Mouse (Mus musculus): ENCODE measurements around the gene Supt4a. TPM values are rescaled to one million over a fixed set of nuclear protein-coding genes. Genes with fewer than 3 reads are reported as not detected.

Gene Supt4a
- polyA plus RNA-seq, 1 experiment from 2014 or later, result 160 TPM

GRCm38 (mm10) chr11:87727471-87727870, 9.9 kb upstream of the Supt4a start:
- Histone ChIP-seq H3K4me3 (no peak overlapping the region), H3K27ac (replicated peaks) (no peak overlapping the region), H3K4me1 (peaks cover 4% of the 10 kb centered on the region; the same call in 1 of the 2 replicates), H3K9ac (replicated peaks) (no peak overlapping the region), H3K4me2 (replicated peaks) (no peak overlapping the region), H3K9me3 (no peaks in the 10 kb centered on the region), H3K27me3 (no peaks in the 10 kb centered on the region), H3K36me3 (no peaks in the 10 kb centered on the region)
- WGBS, result 60% methylated on average over 4 of the region's 4 CpGs
- ATAC-seq (replicated peaks), result no peak

DNA sequence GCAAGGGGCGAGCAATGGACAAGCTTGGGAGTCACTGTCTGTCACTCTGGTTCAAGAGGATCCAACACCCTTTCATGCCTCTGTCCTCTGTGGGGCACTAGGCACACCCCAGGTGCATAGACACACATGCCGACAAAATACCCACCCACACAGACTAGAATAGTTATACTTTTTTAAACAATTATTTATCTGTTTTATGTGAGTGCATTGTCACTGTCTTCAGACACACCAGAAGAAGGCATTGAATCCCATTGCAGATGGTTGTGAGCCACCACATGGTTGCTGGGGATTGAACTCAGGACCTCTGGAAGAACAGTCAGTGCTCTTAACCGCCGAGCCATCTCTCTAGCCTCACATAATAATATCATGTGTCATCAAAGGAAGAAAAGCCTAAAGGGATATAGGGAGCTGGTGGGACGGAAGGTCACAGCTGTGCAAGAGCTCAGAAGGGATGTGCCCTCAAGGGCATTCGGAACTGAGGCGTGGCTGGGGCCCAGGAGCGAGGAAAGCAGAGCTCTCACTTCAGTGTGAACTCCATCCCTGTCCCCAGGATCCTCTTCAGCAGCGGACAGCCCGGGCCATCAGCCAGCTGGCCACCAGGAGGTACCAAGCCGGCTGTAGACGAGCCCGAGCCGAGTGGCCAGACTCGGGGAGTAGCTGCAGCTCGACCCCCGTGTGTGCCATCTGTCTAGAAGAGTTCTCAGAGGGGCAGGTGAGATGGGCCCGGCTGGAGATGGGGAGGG, 8.3 kb upstream of the Supt4a start:
- no peak overlapping the region for H3K4me2 ChIP-seq (replicated peaks)
- H3K27me3 ChIP-seq, result no peaks in the 10 kb centered on the region
- no peak overlapping the region for H3K4me3 ChIP-seq
- no peak for ATAC-seq (replicated peaks)
- no peaks in the 10 kb centered on the region for H3K36me3 ChIP-seq
- 83% methylated on average over 18 of the region's 18 CpGs for WGBS
- no peak overlapping the region for H3K27ac ChIP-seq (replicated peaks)
- H3K4me1 ChIP-seq, result peaks cover 13% of the 10 kb centered on the region
- no peaks in the 10 kb centered on the region for H3K9me3 ChIP-seq
- no peak overlapping the region for H3K9ac ChIP-seq (replicated peaks)

DNA sequence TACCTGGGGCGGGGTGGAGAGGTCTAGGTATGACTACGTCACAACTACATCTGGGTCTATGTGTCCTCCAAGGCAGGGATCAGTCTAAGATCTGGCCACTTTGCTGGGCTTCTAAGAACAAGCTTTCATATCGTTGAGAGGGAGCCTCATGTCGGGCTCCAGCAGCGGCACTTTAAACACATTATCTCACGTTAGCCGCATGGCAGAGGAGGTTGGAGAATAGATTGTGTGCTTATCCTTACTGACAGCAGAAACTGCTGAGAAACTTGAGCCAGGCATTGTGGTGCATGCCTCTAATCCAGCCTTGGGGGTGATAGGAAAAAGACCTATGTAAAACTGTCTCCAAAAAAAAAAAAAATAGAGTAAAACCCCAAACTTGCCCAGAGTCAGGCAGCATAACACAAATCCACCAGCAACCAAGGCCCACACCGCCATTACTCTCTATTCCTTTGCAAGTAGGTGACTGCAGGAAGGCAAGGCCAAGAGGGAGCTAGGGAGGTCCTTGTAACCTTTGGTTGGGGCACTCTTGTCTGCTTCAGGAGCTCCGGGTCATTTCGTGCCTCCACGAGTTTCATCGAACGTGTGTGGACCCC, 7.7 kb upstream of the Supt4a start:
- peaks cover 17% of the 10 kb centered on the region for H3K4me1 ChIP-seq
- no peak overlapping the region for H3K9ac ChIP-seq (replicated peaks)
- H3K27ac ChIP-seq (replicated peaks), result no peak overlapping the region
- no peaks in the 10 kb centered on the region for H3K9me3 ChIP-seq
- no peak for ATAC-seq (replicated peaks)
- 90% methylated on average over 13 of the region's 13 CpGs for WGBS
- H3K27me3 ChIP-seq, result no peaks in the 10 kb centered on the region
- no peak overlapping the region for H3K4me3 ChIP-seq
- no peaks in the 10 kb centered on the region for H3K36me3 ChIP-seq
- H3K4me2 ChIP-seq (replicated peaks), result no peak overlapping the region

DNA sequence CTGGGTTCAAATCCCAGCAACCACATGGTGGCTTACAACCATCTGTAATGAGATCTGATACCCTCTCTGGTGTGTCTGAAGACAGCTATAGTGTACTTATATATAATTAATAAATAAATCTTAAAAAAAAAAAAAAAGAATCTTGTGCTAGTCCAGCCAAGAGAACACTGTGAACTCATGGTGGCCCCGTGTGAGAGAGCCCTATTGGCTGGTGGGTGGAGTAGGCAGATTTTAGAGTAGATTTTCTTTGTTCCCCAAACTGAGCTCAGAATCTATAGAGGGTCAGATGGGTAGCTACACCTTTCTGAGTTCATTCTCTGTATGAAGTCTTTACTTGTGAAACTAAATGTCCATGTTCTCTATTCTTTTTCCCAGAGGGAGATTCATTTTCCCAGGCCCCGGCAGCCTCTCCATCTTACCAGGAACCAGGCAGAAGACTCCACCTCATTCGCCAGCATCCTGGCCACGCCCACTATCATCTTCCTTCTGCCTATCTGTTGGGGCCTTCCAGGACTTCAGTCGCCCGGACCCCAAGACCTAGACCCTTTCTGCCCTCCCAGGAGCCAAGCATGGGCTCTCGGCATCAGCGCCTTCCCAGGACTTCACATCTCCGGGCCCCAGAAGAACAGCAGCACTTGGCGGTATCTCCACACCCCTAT, 6.6 kb upstream of the Supt4a start:
- Histone ChIP-seq H3K4me2 (replicated peaks) (no peak overlapping the region), H3K9me3 (no peaks in the 10 kb centered on the region), H3K4me3 (no peak overlapping the region), H3K9ac (replicated peaks) (no peak overlapping the region), H3K27me3 (no peaks in the 10 kb centered on the region), H3K4me1 (peaks cover 16% of the 10 kb centered on the region), H3K36me3 (no peaks in the 10 kb centered on the region), H3K27ac (replicated peaks) (no peak overlapping the region)
- ATAC-seq (replicated peaks), result no peak
- WGBS, result 76% methylated on average over 10 of the region's 10 CpGs

DNA sequence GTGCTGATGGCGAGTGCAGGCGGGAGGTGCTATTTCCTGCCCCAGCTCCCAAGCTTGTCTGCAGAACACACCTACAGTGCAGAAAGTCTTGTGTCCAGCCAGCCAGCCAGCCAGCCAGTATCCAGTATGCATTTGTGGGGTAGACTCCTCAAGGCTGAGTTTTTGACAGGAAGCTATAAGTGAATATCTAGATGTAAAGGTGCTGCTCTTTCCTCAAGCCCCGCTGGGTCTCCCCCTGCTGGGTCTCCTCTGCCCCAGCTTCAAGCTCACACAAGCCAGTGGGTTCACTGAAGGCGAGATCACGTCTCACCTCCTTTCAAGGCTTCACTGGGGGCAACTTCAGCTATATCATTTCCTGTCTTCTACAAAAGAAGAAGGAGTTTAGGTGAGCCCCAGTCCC, 3.0 kb upstream of the Supt4a start:
- ATAC-seq (replicated peaks), result no peak
- Histone ChIP-seq H3K27ac (replicated peaks) (no peak overlapping the region), H3K4me3 (peak overlapping the region; percentile 17; the same call in 1 of the 2 replicates), H3K36me3 (peaks cover 1% of the 10 kb centered on the region; the same call in 1 of the 2 replicates), H3K4me2 (replicated peaks) (peak overlapping the region; percentile 39), H3K4me1 (peaks cover 28% of the 10 kb centered on the region), H3K27me3 (no peaks in the 10 kb centered on the region), H3K9me3 (no peaks in the 10 kb centered on the region), H3K9ac (replicated peaks) (peak overlapping the region; percentile 7; the same call in 1 of the 2 replicates)
- 45% methylated on average over 5 of the region's 5 CpGs for WGBS

DNA sequence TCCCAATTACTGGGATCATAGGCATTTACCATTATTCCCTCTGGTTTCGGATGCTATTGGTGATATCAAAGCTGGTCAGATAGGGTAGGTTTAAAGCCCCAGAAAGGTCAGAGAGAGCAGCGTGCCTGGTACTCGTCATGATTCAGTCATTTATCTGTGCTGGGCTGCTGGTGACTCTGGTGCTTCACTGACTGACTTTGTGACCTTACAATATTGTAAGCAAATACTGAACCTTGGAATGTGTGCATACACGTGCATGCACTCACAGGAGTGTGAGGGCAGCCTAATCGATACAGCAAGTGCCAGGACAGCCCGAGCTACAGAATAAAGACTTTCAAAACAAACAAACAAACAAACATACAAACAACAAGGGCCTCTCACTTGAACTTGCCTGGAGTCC, 1.7 kb upstream of the Supt4a start:
- peaks cover 15% of the 10 kb centered on the region for H3K36me3 ChIP-seq
- H3K9me3 ChIP-seq, result no peaks in the 10 kb centered on the region
- 90% methylated on average over 6 of the region's 6 CpGs for WGBS
- H3K4me2 ChIP-seq (replicated peaks), result no peak overlapping the region
- H3K27ac ChIP-seq (replicated peaks), result no peak overlapping the region
- no peaks in the 10 kb centered on the region for H3K27me3 ChIP-seq
- H3K4me1 ChIP-seq, result peaks cover 28% of the 10 kb centered on the region
- H3K9ac ChIP-seq (replicated peaks), result no peak overlapping the region
- H3K4me3 ChIP-seq, result no peak overlapping the region
- ATAC-seq (replicated peaks), result no peak

DNA sequence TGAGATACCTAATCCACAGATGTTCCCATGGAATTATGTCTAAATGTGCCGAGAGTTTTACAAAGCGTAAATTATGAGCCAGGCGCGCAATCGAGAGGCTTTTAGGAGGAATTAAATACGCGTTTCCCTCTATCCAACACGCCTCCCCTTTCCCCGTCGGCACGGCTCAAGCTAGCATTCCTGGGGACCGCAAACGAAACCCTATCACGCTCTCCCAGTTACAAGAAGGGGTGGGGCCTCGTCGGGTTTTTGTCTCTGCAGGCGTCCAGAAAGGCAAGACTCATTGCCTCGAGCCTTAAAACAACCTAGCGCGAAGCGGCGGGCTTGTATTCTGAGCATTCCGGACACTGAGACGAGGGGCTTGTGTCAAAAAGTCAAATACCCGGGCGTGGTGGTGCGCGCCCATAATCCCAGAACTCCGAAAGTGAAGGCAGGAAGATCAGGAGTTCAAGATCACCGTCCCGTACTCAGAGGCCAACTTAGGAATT, 661 bp upstream of the Supt4a start:
- peak overlapping the region; percentile 67 for H3K9ac ChIP-seq (replicated peaks)
- no peaks in the 10 kb centered on the region for H3K27me3 ChIP-seq
- H3K4me2 ChIP-seq (replicated peaks), result peak overlapping the region; percentile 68
- peak; percentile 70 for ATAC-seq (replicated peaks)
- peak overlapping the region; percentile 87 for H3K27ac ChIP-seq (replicated peaks)
- peaks cover 28% of the 10 kb centered on the region for H3K4me1 ChIP-seq
- H3K4me3 ChIP-seq, result peak overlapping the region; percentile 66
- H3K9me3 ChIP-seq, result no peaks in the 10 kb centered on the region
- under 1% methylated on average over 31 of the region's 31 CpGs for WGBS
- H3K36me3 ChIP-seq, result peaks cover 22% of the 10 kb centered on the region

DNA sequence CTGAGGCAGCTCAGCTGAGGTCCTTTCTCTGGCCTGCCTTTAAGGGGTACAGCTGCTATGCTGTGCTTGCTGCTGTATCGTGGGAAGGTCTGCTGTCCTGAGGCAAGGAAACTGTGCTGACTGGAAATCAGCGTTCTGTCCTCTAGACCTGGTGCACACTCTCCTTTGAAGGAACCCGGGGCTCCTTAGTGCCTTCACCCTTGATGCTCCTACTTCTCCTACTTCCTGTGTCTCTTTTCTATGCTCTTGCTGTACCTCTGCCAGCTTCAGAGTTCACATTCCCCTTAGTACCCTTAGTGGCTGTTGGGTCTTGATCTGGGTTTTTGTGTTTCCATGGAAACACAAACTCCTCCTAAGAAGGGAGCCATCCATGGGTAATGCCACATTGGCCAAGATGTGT, 6.3 kb downstream of the Supt4a start:
- no peaks in the 10 kb centered on the region for H3K27me3 ChIP-seq
- peaks cover 56% of the 10 kb centered on the region for H3K36me3 ChIP-seq
- H3K4me1 ChIP-seq, result no peaks in the 10 kb centered on the region
- 93% methylated on average over 3 of the region's 3 CpGs for WGBS
- no peaks in the 10 kb centered on the region for H3K9me3 ChIP-seq
- ATAC-seq (replicated peaks), result no peak
- no peak overlapping the region for H3K27ac ChIP-seq (replicated peaks)
- no peak overlapping the region for H3K9ac ChIP-seq (replicated peaks)
- H3K4me2 ChIP-seq (replicated peaks), result no peak overlapping the region
- H3K4me3 ChIP-seq, result no peak overlapping the region

GRCm38 (mm10) chr11:87744964-87745363, 7.6 kb downstream of the Supt4a start:
- H3K9me3 ChIP-seq, result no peaks in the 10 kb centered on the region
- WGBS, result 84% methylated on average over 4 of the region's 4 CpGs
- no peak for ATAC-seq (replicated peaks)
- H3K4me1 ChIP-seq, result no peaks in the 10 kb centered on the region
- H3K27me3 ChIP-seq, result 0 out of 2 replicates have a peak, but pooled peaks cover 3% of the 10 kb centered on the region
- no peak overlapping the region for H3K27ac ChIP-seq (replicated peaks)
- H3K9ac ChIP-seq (replicated peaks), result no peak overlapping the region
- H3K4me3 ChIP-seq, result no peak overlapping the region
- H3K4me2 ChIP-seq (replicated peaks), result no peak overlapping the region
- peaks cover 49% of the 10 kb centered on the region for H3K36me3 ChIP-seq

- Histone ChIP-seq H3K9me3 (no peaks in the 10 kb centered on the region), H3K9ac (replicated peaks) (no peak overlapping the region), H3K4me1 (no peaks in the 10 kb centered on the region), H3K27ac (replicated peaks) (no peak overlapping the region), H3K4me3 (no peak overlapping the region), H3K27me3 (0 out of 2 replicates have a peak, but pooled peaks cover 3% of the 10 kb centered on the region), H3K36me3 (peaks cover 39% of the 10 kb centered on the region), H3K4me2 (replicated peaks) (no peak overlapping the region)
- WGBS, result 84% methylated on average over 9 of the region's 9 CpGs
- no peak for ATAC-seq (replicated peaks)
Observed at GRCm38 (mm10) chr11:87745632-87746555, 8.5 kb downstream of the Supt4a start.

- peaks cover 28% of the 10 kb centered on the region for H3K36me3 ChIP-seq
- no peak overlapping the region for H3K4me2 ChIP-seq (replicated peaks)
- H3K9ac ChIP-seq (replicated peaks), result no peak overlapping the region
- WGBS, result 96% methylated on average over 5 of the region's 5 CpGs
- ATAC-seq (replicated peaks), result no peak
- 0 out of 2 replicates have a peak, but pooled peaks cover 3% of the 10 kb centered on the region for H3K27me3 ChIP-seq
- H3K27ac ChIP-seq (replicated peaks), result no peak overlapping the region
- no peaks in the 10 kb centered on the region for H3K9me3 ChIP-seq
- no peaks in the 10 kb centered on the region for H3K4me1 ChIP-seq
- no peak overlapping the region for H3K4me3 ChIP-seq
Observed at GRCm38 (mm10) chr11:87747312-87747711, 10.0 kb downstream of the Supt4a start.

All from forebrain, embryonic 15.5 days (tissue).